Mouse (Mus musculus): Measurements from ENCODE around the gene Sucnr1.
"Not testable (repeated sequence)": the region's sequence is repeated elsewhere in the genome, so short reads cannot be mapped to it uniquely, and the experiment has no call there.

Gene Sucnr1

GRCm38 (mm10) chr3:60081648-60082047 is at the start of gene Sucnr1:
Sucnr1 (plus strand) TSS chr3:60081869.
- DNase-seq (ENCODE audit: low spot score in 2 of 2), result no peak

GRCm38 (mm10) chr3:60046221-60046913 is 35.3 kb upstream of the Sucnr1 start:
- no peak for DNase-seq (ENCODE audit: low spot score in 2 of 2)

GRCm38 (mm10) chr3:60053231-60053927 is 28.3 kb upstream of the Sucnr1 start:
- DNase-seq (ENCODE audit: low spot score in 2 of 2), result no peak

- no peak for DNase-seq (ENCODE audit: low spot score in 2 of 2)
Measured at GRCm38 (mm10) chr3:60053931-60054330, 27.7 kb upstream of the Sucnr1 start.

GRCm38 (mm10) chr3:60056451-60056850 is 25.2 kb upstream of the Sucnr1 start:
- DNase-seq (ENCODE audit: low spot score in 2 of 2), result peak in 1 of 2 experiments; percentile 18

GRCm38 (mm10) chr3:60057070-60057808 is 24.4 kb upstream of the Sucnr1 start:
- DNase-seq (ENCODE audit: low spot score in 2 of 2), result no peak

- no peak for DNase-seq (ENCODE audit: low spot score in 2 of 2)
Measured at GRCm38 (mm10) chr3:60057809-60058082, 23.9 kb upstream of the Sucnr1 start.

GRCm38 (mm10) chr3:60078883-60079415 is 2.7 kb upstream of the Sucnr1 start:
- no peak for DNase-seq (ENCODE audit: low spot score in 2 of 2)

- DNase-seq (ENCODE audit: low spot score in 2 of 2), result no peak
Measured at GRCm38 (mm10) chr3:60080572-60080971, 1.1 kb upstream of the Sucnr1 start.

GRCm38 (mm10) chr3:60082746-60083145 is 1.1 kb downstream of the Sucnr1 start:
- DNase-seq (ENCODE audit: low spot score in 2 of 2), result no peak

- no peak for DNase-seq (ENCODE audit: low spot score in 2 of 2)
Measured at GRCm38 (mm10) chr3:60085729-60086128, 4.1 kb downstream of the Sucnr1 start.

- DNase-seq (ENCODE audit: low spot score in 2 of 2), result no peak
Measured at GRCm38 (mm10) chr3:60091321-60091720, 9.7 kb downstream of the Sucnr1 start.

GRCm38 (mm10) chr3:60094386-60095156 is 12.9 kb downstream of the Sucnr1 start:
- no peak for DNase-seq (ENCODE audit: low spot score in 2 of 2)

- DNase-seq (ENCODE audit: low spot score in 2 of 2), result no peak
Measured at GRCm38 (mm10) chr3:60096941-60097340, 15.3 kb downstream of the Sucnr1 start.

GRCm38 (mm10) chr3:60097485-60097884 is 15.8 kb downstream of the Sucnr1 start:
- no peak for DNase-seq (ENCODE audit: low spot score in 2 of 2)

GRCm38 (mm10) chr3:60098521-60098920 is 16.9 kb downstream of the Sucnr1 start:
- no peak for DNase-seq (ENCODE audit: low spot score in 2 of 2)

GRCm38 (mm10) chr3:60104462-60105109 is 22.9 kb downstream of the Sucnr1 start:
- no peak for DNase-seq (ENCODE audit: low spot score in 2 of 2)

- DNase-seq (ENCODE audit: low spot score in 2 of 2), result not testable (repeated sequence)
Measured at GRCm38 (mm10) chr3:60106446-60106845, 24.8 kb downstream of the Sucnr1 start.

GRCm38 (mm10) chr3:60107736-60108135 is 26.1 kb downstream of the Sucnr1 start:
- no peak for DNase-seq (ENCODE audit: low spot score in 2 of 2)

- no peak for DNase-seq (ENCODE audit: low spot score in 2 of 2)
Measured at GRCm38 (mm10) chr3:60108815-60109214, 27.1 kb downstream of the Sucnr1 start.

GRCm38 (mm10) chr3:60111135-60111710 is 29.6 kb downstream of the Sucnr1 start:
- DNase-seq (ENCODE audit: low spot score in 2 of 2), result no peak
